Mouse (Mus musculus) myocyte (in vitro differentiated cells): Measurements from ENCODE around the gene 4930467E23Rik.
"Not testable (repeated sequence)": the region's sequence is repeated elsewhere in the genome, so short reads cannot be mapped to it uniquely, and the experiment has no call there.

Experiments used
- CEBPB ChIP-seq: IDR thresholded peaks from 2 replicates; pipeline ENCODE4 v1.6.1; 2011; ENCODE audit warnings: mild to moderate bottlenecking, moderate library complexity; ENCODE audit not compliant: poor library complexity, insufficient read depth, severe bottlenecking
- E2F4 ChIP-seq: IDR thresholded peaks from one replicate; pipeline ENCODE4 v1.6.1; 2011; ENCODE audit warnings: mild to moderate bottlenecking, control low read depth, moderate library complexity; ENCODE audit not compliant: insufficient read depth
- MAX ChIP-seq: IDR thresholded peaks from one replicate; pipeline ENCODE4 v1.6.1; 2011; ENCODE audit warnings: low read depth, mild to moderate bottlenecking, control low read depth
- POLR2A ChIP-seq: IDR thresholded peaks from one replicate; pipeline ENCODE4 v1.6.1; 2011; ENCODE audit warnings: low read depth, mild to moderate bottlenecking, control low read depth, moderate library complexity; ENCODE audit not compliant: insufficient read length
- POLR2AphosphoS2 ChIP-seq: IDR thresholded peaks from one replicate; pipeline ENCODE4 v1.6.1; 2011; ENCODE audit warnings: low read depth, control low read depth; ENCODE audit not compliant: insufficient read length
- REST ChIP-seq: IDR thresholded peaks from one replicate; pipeline ENCODE4 v1.6.1; 2011; ENCODE audit warnings: mild to moderate bottlenecking, control low read depth, moderate library complexity; ENCODE audit not compliant: insufficient read depth, insufficient read length
- TCF12 ChIP-seq: IDR thresholded peaks from one replicate; pipeline ENCODE4 v1.6.1; 2011; ENCODE audit warnings: mild to moderate bottlenecking, control low read depth; ENCODE audit not compliant: poor library complexity, insufficient read depth, severe bottlenecking
- TCF3 ChIP-seq: IDR thresholded peaks from one replicate; pipeline ENCODE4 v1.6.1; 2011; ENCODE audit warnings: low read depth, control low read depth; ENCODE audit not compliant: insufficient read length
- USF1 ChIP-seq: IDR thresholded peaks from one replicate; pipeline ENCODE4 v1.6.1; 2011; ENCODE audit warnings: low read depth, mild to moderate bottlenecking, control low read depth, moderate library complexity

- TF ChIP-seq TCF3, TCF12, POLR2A, MAX, CEBPB, POLR2AphosphoS2, E2F4, USF1, REST: not testable (repeated sequence)
Observed at GRCm38 (mm10) chr8:19697497-19698077, 31.8 kb upstream of the 4930467E23Rik start.
